ENCODE assay signal across 8 mouse cellular contexts in genomic region chr12:100299322-100299726, GRCm38 (mm10).
DNase-seq lines count a peak whose midpoint lies in the region; ATAC-seq and TF ChIP-seq lines count a peak whose summit lies in the region.

No protein-coding gene starts in this region.

- no peak for TF ChIP-seq CTCF in gastrocnemius, adult 2 months (IDR thresholded peaks at IDR 0.05)
- TF ChIP-seq CTCF in stomach, postnatal 0 days (IDR thresholded peaks at IDR 0.05; ENCODE audit: low read depth), result no peak

- no peak for DNase-seq in gastrocnemius, adult 2 months
- no peak for DNase-seq in gastrocnemius, postnatal 4 days (ENCODE audit: low spot score in 2 of 2)
- DNase-seq in neural tube, embryonic 10.5 days (ENCODE audit: extremely low spot score, low spot score), result no peak
- DNase-seq in stomach, postnatal 0 days (ENCODE audit: low spot score), result no peak
- DNase-seq in embryo, embryonic 10 days (ENCODE audit: low spot score), result no peak
- DNase-seq in cerebellum, adult 11 months, result no peak

- no peak overlapping the region for H3K4me2 ChIP-seq in neural tube, embryonic 13.5 days
- no peak overlapping the region for H3K4me2 ChIP-seq in kidney, embryonic 16.5 days (replicated peaks; ENCODE audit: low read depth, low read length)
- no peak overlapping the region for H3K4me2 ChIP-seq in stomach, postnatal 0 days (replicated peaks; ENCODE audit: low read depth)

- no peak overlapping the region for H3K4me3 ChIP-seq in gastrocnemius, adult 2 months
- H3K4me3 ChIP-seq in neural tube, embryonic 13.5 days, result no peak overlapping the region
- no peak overlapping the region for H3K4me3 ChIP-seq in kidney, embryonic 16.5 days (ENCODE audit: low read length)
- no peak overlapping the region for H3K4me3 ChIP-seq in stomach, postnatal 0 days (ENCODE audit: low read depth, low read length)

- no peaks in the 10 kb centered on the region for H3K9me3 ChIP-seq in neural tube, embryonic 13.5 days
- H3K9me3 ChIP-seq in kidney, embryonic 16.5 days (ENCODE audit: low read length), result peaks cover 5% of the 10 kb centered on the region; the same call in 1 of the 2 replicates
- H3K9me3 ChIP-seq in stomach, postnatal 0 days (ENCODE audit: control insufficient read depth, low read length), result no peaks in the 10 kb centered on the region

- TF ChIP-seq EP300 in stomach, postnatal 0 days (optimal IDR thresholded peaks at IDR 0.05), result no peak

- WGBS in neural tube, embryonic 13.5 days, result 84% methylated on average over 8 of the region's 8 CpGs
- WGBS in kidney, embryonic 16.5 days, result 40% methylated on average over 8 of the region's 8 CpGs
- WGBS in stomach, postnatal 0 days, result 74% methylated on average over 8 of the region's 8 CpGs

- H3K4me1 ChIP-seq in neural tube, embryonic 13.5 days (replicated peaks), result peaks cover 12% of the 10 kb centered on the region; the same call in 1 of the 2 replicates
- H3K4me1 ChIP-seq in kidney, embryonic 16.5 days (ENCODE audit: insufficient read depth, low read length), result peaks cover 10% of the 10 kb centered on the region; the same call in 1 of the 2 replicates
- H3K4me1 ChIP-seq in stomach, postnatal 0 days (replicated peaks; ENCODE audit: control insufficient read depth, insufficient read depth), result no peaks in the 10 kb centered on the region

- no peak overlapping the region for H3K9ac ChIP-seq in neural tube, embryonic 13.5 days
- H3K9ac ChIP-seq in kidney, embryonic 16.5 days (replicated peaks; ENCODE audit: low read length), result no peak overlapping the region
- no peak overlapping the region for H3K9ac ChIP-seq in stomach, postnatal 0 days (ENCODE audit: low read length)

- intact Hi-C loops in gastrocnemius, adult 2 months (cut with DNase I), result no loop called here

- H3K36me3 ChIP-seq in neural tube, embryonic 13.5 days, result peaks cover 22% of the 10 kb centered on the region
- peaks cover 6% of the 10 kb centered on the region; the same call in 1 of the 2 replicates for H3K36me3 ChIP-seq in kidney, embryonic 16.5 days (ENCODE audit: insufficient read depth, low read length)
- no peaks in the 10 kb centered on the region for H3K36me3 ChIP-seq in stomach, postnatal 0 days (ENCODE audit: control insufficient read depth, insufficient read depth, low read length)

- peak overlapping the region; percentile 63 for H3K27ac ChIP-seq in gastrocnemius, adult 2 months
- H3K27ac ChIP-seq in neural tube, embryonic 13.5 days (replicated peaks), result 0 out of 2 replicates have a peak overlapping the region, but pooled peaks have one; percentile 18
- peak overlapping the region; percentile 57 for H3K27ac ChIP-seq in kidney, embryonic 16.5 days (ENCODE audit: low read length)
- H3K27ac ChIP-seq in stomach, postnatal 0 days (replicated peaks), result 0 out of 2 replicates have a peak overlapping the region, but pooled peaks have one; percentile 1

- H3K27me3 ChIP-seq in neural tube, embryonic 13.5 days, result no peaks in the 10 kb centered on the region
- H3K27me3 ChIP-seq in kidney, embryonic 16.5 days (ENCODE audit: insufficient read depth, low read length), result no peaks in the 10 kb centered on the region
- no peaks in the 10 kb centered on the region for H3K27me3 ChIP-seq in stomach, postnatal 0 days (ENCODE audit: control insufficient read depth, insufficient read depth, low read length)

- no peak for ATAC-seq in neural tube, embryonic 13.5 days (ENCODE audit: low read depth)
- peak; percentile 61 for ATAC-seq in kidney, embryonic 16.5 days (ENCODE audit: low FRiP score, low TSS enrichment)
- ATAC-seq in stomach, postnatal 0 days (ENCODE audit: low FRiP score, low TSS enrichment), result no peak

Comparison
In these comparisons a context has a peak if more than half of its experiments do, and no peak if none do; other contexts are left out.
1. H3K27ac ChIP-seq: peak in every context shown above with its lines; median percentile 63 in gastrocnemius, adult 2 months; 57 in kidney, embryonic 16.5 days; 18 in neural tube, embryonic 13.5 days; 1 in stomach, postnatal 0 days.